In the genomic region with DNA sequence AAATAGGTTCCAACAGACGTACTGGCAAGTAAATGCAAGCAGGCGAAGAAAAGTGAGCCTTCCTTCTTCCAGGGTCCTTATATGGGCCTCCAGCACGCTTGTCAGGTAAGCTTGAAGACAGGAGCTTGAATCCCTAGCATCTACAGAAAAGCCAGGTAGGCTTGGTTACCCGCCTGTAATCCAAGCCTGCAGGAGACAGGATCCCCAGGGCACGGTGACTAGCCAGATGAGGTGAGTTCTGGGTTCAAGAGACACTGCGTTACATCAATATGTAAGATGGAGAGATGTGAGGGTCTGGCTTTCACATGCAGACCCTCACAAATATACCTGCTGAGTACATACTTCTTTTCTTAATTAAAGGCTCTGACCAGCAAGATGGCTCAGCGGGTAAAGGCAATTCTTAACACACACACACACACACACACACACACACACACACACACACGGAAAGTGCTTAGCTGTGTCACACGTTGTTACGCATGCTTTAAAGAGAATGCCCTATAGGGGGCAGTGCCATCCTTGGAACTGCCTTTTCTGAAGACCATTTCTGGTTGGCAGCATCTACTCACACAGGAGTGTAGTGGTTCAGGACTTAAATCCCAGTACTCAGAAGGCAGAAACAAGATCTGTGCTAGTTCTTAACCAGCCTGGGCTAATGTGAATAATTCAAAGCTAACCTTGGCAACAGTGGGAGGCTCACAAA, we compare ENCODE assay signal across 8 mouse cellular contexts. TPM values are rescaled to one million over a fixed set of nuclear protein-coding genes. Genes with fewer than 3 reads are reported as not detected.
A peak's percentile ranks its signal among the peaks of the same experiment; 100 is the strongest.
DNase-seq lines count a peak whose midpoint lies in the region; ATAC-seq lines count a peak whose summit lies in the region.

No protein-coding gene starts in this region.

- peak overlapping the region; percentile 87 for H3K4me2 ChIP-seq in forebrain, embryonic 15.5 days (replicated peaks)
- H3K4me2 ChIP-seq in limb, embryonic 15.5 days, result peak overlapping the region; percentile 68
- H3K4me2 ChIP-seq in midbrain, embryonic 16.5 days (ENCODE audit: low read length), result peak overlapping the region; percentile 97
- H3K4me2 ChIP-seq in stomach, embryonic 16.5 days (ENCODE audit: low read depth, low read length), result peak overlapping the region; percentile 88

- peaks cover 18% of the 10 kb centered on the region for H3K4me1 ChIP-seq in forebrain, embryonic 15.5 days
- peaks cover 15% of the 10 kb centered on the region for H3K4me1 ChIP-seq in limb, embryonic 15.5 days
- H3K4me1 ChIP-seq in midbrain, embryonic 16.5 days (ENCODE audit: control insufficient read depth, insufficient read depth, low read length), result peaks cover 15% of the 10 kb centered on the region
- peaks cover 12% of the 10 kb centered on the region for H3K4me1 ChIP-seq in stomach, embryonic 16.5 days (ENCODE audit: control insufficient read depth, insufficient read depth, low read length)

- 0 out of 2 replicates have a peak, but pooled peaks cover 3% of the 10 kb centered on the region for H3K27me3 ChIP-seq in forebrain, embryonic 15.5 days
- no peaks in the 10 kb centered on the region for H3K27me3 ChIP-seq in limb, embryonic 15.5 days
- H3K27me3 ChIP-seq in midbrain, embryonic 16.5 days (ENCODE audit: control insufficient read depth, insufficient read depth, low read depth, low read length), result no peaks in the 10 kb centered on the region
- no peaks in the 10 kb centered on the region for H3K27me3 ChIP-seq in stomach, embryonic 16.5 days (ENCODE audit: control insufficient read depth, insufficient read depth, low read length)

- peak overlapping the region; percentile 96 for H3K4me3 ChIP-seq in forebrain, embryonic 15.5 days
- H3K4me3 ChIP-seq in limb, embryonic 15.5 days, result peak overlapping the region; percentile 89
- H3K4me3 ChIP-seq in midbrain, embryonic 16.5 days (ENCODE audit: low read depth, low read length), result peak overlapping the region; percentile 72
- H3K4me3 ChIP-seq in stomach, embryonic 16.5 days (replicated peaks; ENCODE audit: low read length), result peak overlapping the region; percentile 79

- peak overlapping the region; percentile 77; the same call in 1 of the 2 replicates for H3K27ac ChIP-seq in forebrain, embryonic 15.5 days (replicated peaks)
- H3K27ac ChIP-seq in limb, embryonic 15.5 days, result peak overlapping the region; percentile 81; the same call in 1 of the 2 replicates
- H3K27ac ChIP-seq in midbrain, embryonic 16.5 days (ENCODE audit: low read length), result peak overlapping the region; percentile 77; the same call in 1 of the 2 replicates
- peak overlapping the region; percentile 39; the same call in 1 of the 2 replicates for H3K27ac ChIP-seq in stomach, embryonic 16.5 days (ENCODE audit: low read length)

- peak; percentile 19 to 75 for DNase-seq in layer of hippocampus, adult 18-20 months (ENCODE audit: low spot score in 2 of 2)
- DNase-seq in layer of hippocampus, adult 9-10 months (ENCODE audit: low spot score), result no peak
- peak; percentile 46 for DNase-seq in kidney, adult 11 months

- 45% methylated on average over 10 of the region's 10 CpGs for whole genome bisulfite sequencing in forebrain, embryonic 15.5 days
- 39% methylated on average over 10 of the region's 10 CpGs for WGBS in limb, embryonic 15.5 days
- 46% methylated on average over 10 of the region's 10 CpGs for WGBS in midbrain, embryonic 16.5 days
- WGBS in stomach, embryonic 16.5 days, result 39% methylated on average over 10 of the region's 10 CpGs

- ATAC-seq in cerebellum, adult (ENCODE audit: insufficient number of reproducible peaks, low FRiP score, low TSS enrichment), result 0 out of 2 replicates have a peak, but pooled peaks have one; percentile 10
- no peak for ATAC-seq in forebrain, embryonic 15.5 days (replicated peaks)
- no peak for ATAC-seq in limb, embryonic 15.5 days (ENCODE audit: insufficient number of reproducible peaks, low FRiP score, low TSS enrichment, low read depth)
- ATAC-seq in midbrain, embryonic 16.5 days, result no peak
- no peak for ATAC-seq in stomach, embryonic 16.5 days (ENCODE audit: insufficient read depth, low FRiP score)

- peaks cover 6% of the 10 kb centered on the region for H3K36me3 ChIP-seq in forebrain, embryonic 15.5 days
- H3K36me3 ChIP-seq in limb, embryonic 15.5 days, result peaks cover 15% of the 10 kb centered on the region
- H3K36me3 ChIP-seq in midbrain, embryonic 16.5 days (ENCODE audit: control insufficient read depth, insufficient read depth, low read length), result peaks cover 1% of the 10 kb centered on the region; the same call in 1 of the 2 replicates
- H3K36me3 ChIP-seq in stomach, embryonic 16.5 days (ENCODE audit: control insufficient read depth, insufficient read depth, low read length), result peaks cover 6% of the 10 kb centered on the region

- H3K9ac ChIP-seq in forebrain, embryonic 15.5 days (replicated peaks), result peak overlapping the region; percentile 70
- H3K9ac ChIP-seq in limb, embryonic 15.5 days, result peak overlapping the region; percentile 49; the same call in 1 of the 2 replicates
- peak overlapping the region; percentile 73 for H3K9ac ChIP-seq in midbrain, embryonic 16.5 days (ENCODE audit: low read depth, low read length)
- peak overlapping the region; percentile 69 for H3K9ac ChIP-seq in stomach, embryonic 16.5 days (ENCODE audit: low read length)

- no peaks in the 10 kb centered on the region for H3K9me3 ChIP-seq in forebrain, embryonic 15.5 days
- H3K9me3 ChIP-seq in limb, embryonic 15.5 days, result no peaks in the 10 kb centered on the region
- no peaks in the 10 kb centered on the region for H3K9me3 ChIP-seq in midbrain, embryonic 16.5 days (replicated peaks; ENCODE audit: control insufficient read depth, low read length, poor library complexity, severe bottlenecking)
- H3K9me3 ChIP-seq in stomach, embryonic 16.5 days (replicated peaks; ENCODE audit: control insufficient read depth, low read length), result no peaks in the 10 kb centered on the region

RNA-seq across cellular contexts. Expression of gene Elof1, which starts 0.9 kb away (rescaled TPM):
- total RNA-seq in layer of hippocampus, adult 18-20 months (2021), result 10 to 100 TPM; 56.4 to 58.4 TPM
- 179 and 181 TPM in 2 replicates for polyA plus RNA-seq in forebrain, embryonic 15.5 days (2015; fragmentation: Nextera tagmentation; extraction: Ambion mirVana)
- 164 and 173 TPM in 2 replicates for polyA plus RNA-seq in limb, embryonic 15.5 days (2015; fragmentation: Nextera tagmentation; extraction: Ambion mirVana)
- polyA plus RNA-seq in midbrain, embryonic 16.5 days (2015; fragmentation: Nextera tagmentation; extraction: Ambion mirVana), result 170 and 188 TPM in 2 replicates
- 152 and 158 TPM in 2 replicates for polyA plus RNA-seq in stomach, embryonic 16.5 days (2015; fragmentation: Nextera tagmentation; extraction: Ambion mirVana)

RNA-seq across cellular contexts. Expression of gene Acp5, which starts 17.6 kb away (rescaled TPM):
- under 1 TPM; 0.41 to 0.84 TPM for total RNA-seq in layer of hippocampus, adult 18-20 months (2021)
- polyA plus RNA-seq in forebrain, embryonic 15.5 days (2015; fragmentation: Nextera tagmentation; extraction: Ambion mirVana), result 0.17 and 0.84 TPM in 2 replicates
- polyA plus RNA-seq in limb, embryonic 15.5 days (2015; fragmentation: Nextera tagmentation; extraction: Ambion mirVana), result 31.2 and 46.5 TPM in 2 replicates
- 0.35 and 4.1 TPM in 2 replicates for polyA plus RNA-seq in midbrain, embryonic 16.5 days (2015; fragmentation: Nextera tagmentation; extraction: Ambion mirVana)
- polyA plus RNA-seq in stomach, embryonic 16.5 days (2015; fragmentation: Nextera tagmentation; extraction: Ambion mirVana), result 42.2 and 45.3 TPM in 2 replicates

RNA-seq across cellular contexts. Expression of gene Cnn1, which starts 18.9 kb away (rescaled TPM):
- under 1 TPM in 1 of 2 experiments, not detected in 1; 0.53 TPM for total RNA-seq in layer of hippocampus, adult 18-20 months (2021)
- polyA plus RNA-seq in forebrain, embryonic 15.5 days (2015; fragmentation: Nextera tagmentation; extraction: Ambion mirVana), result 0.53 and 1.1 TPM in 2 replicates
- 3.1 and 4.2 TPM in 2 replicates for polyA plus RNA-seq in limb, embryonic 15.5 days (2015; fragmentation: Nextera tagmentation; extraction: Ambion mirVana)
- polyA plus RNA-seq in midbrain, embryonic 16.5 days (2015; fragmentation: Nextera tagmentation; extraction: Ambion mirVana), result 0.67 and 0.88 TPM in 2 replicates
- polyA plus RNA-seq in stomach, embryonic 16.5 days (2015; fragmentation: Nextera tagmentation; extraction: Ambion mirVana), result 505 and 582 TPM in 2 replicates

RNA-seq across cellular contexts. Expression of gene Ecsit, which starts 32.7 kb away (rescaled TPM):
- total RNA-seq in layer of hippocampus, adult 18-20 months (2021), result 10 to 100 TPM; 49.8 to 51.3 TPM
- 59.2 and 59.7 TPM in 2 replicates for polyA plus RNA-seq in forebrain, embryonic 15.5 days (2015; fragmentation: Nextera tagmentation; extraction: Ambion mirVana)
- polyA plus RNA-seq in limb, embryonic 15.5 days (2015; fragmentation: Nextera tagmentation; extraction: Ambion mirVana), result 38.4 and 39.6 TPM in 2 replicates
- 54.8 and 57.4 TPM in 2 replicates for polyA plus RNA-seq in midbrain, embryonic 16.5 days (2015; fragmentation: Nextera tagmentation; extraction: Ambion mirVana)
- polyA plus RNA-seq in stomach, embryonic 16.5 days (2015; fragmentation: Nextera tagmentation; extraction: Ambion mirVana), result 43.5 and 43.9 TPM in 2 replicates

RNA-seq across cellular contexts. Expression of gene Pigyl, which starts 38.7 kb away (rescaled TPM):
- total RNA-seq in layer of hippocampus, adult 18-20 months (2021), result 10 to 100 TPM; 45.4 to 48.3 TPM
- 85.9 and 89.6 TPM in 2 replicates for polyA plus RNA-seq in forebrain, embryonic 15.5 days (2015; fragmentation: Nextera tagmentation; extraction: Ambion mirVana)
- 69.3 and 78.2 TPM in 2 replicates for polyA plus RNA-seq in limb, embryonic 15.5 days (2015; fragmentation: Nextera tagmentation; extraction: Ambion mirVana)
- polyA plus RNA-seq in midbrain, embryonic 16.5 days (2015; fragmentation: Nextera tagmentation; extraction: Ambion mirVana), result 86.8 and 96.6 TPM in 2 replicates
- 90.4 and 93.4 TPM in 2 replicates for polyA plus RNA-seq in stomach, embryonic 16.5 days (2015; fragmentation: Nextera tagmentation; extraction: Ambion mirVana)

Comparison
In these comparisons a context has a peak if more than half of its experiments do, and no peak if none do; other contexts are left out.
1. RNA of gene Cnn1, which starts 18.9 kb away (polyA plus RNA-seq): 505 to 582 TPM in stomach, embryonic 16.5 days; 3.1 to 4.2 TPM in limb, embryonic 15.5 days, 0.67 to 0.88 TPM in midbrain, embryonic 16.5 days and 0.53 to 1.1 TPM in forebrain, embryonic 15.5 days; every median in the first group is over 10 times any median in the second.
2. Peak in every context shown above with its lines, with median percentiles within 50 percentile points of each other: H3K27ac ChIP-seq, H3K4me2 ChIP-seq, H3K4me3 ChIP-seq and H3K9ac ChIP-seq.